Mouse (Mus musculus) lung, adult 2 months (tissue): ENCODE results near the gene Atp6v1d.

ENCODE experiments used
- CTCF ChIP-seq: fragments of 200-500 bp; IDR thresholded peaks from 2 replicates; pipeline ENCODE4 v1.5.1; 2011; ENCODE audit warnings: mild to moderate bottlenecking, low read length, control low read depth; ENCODE audit not compliant: insufficient read depth
- POLR2A ChIP-seq: fragments of 200-500 bp; IDR thresholded peaks from 2 replicates; pipeline ENCODE4 v1.6.1; 2011; ENCODE audit warnings: low read depth, mild to moderate bottlenecking, control low read depth, low read length, borderline replicate concordance; ENCODE audit errors: extremely low read depth

DNA sequence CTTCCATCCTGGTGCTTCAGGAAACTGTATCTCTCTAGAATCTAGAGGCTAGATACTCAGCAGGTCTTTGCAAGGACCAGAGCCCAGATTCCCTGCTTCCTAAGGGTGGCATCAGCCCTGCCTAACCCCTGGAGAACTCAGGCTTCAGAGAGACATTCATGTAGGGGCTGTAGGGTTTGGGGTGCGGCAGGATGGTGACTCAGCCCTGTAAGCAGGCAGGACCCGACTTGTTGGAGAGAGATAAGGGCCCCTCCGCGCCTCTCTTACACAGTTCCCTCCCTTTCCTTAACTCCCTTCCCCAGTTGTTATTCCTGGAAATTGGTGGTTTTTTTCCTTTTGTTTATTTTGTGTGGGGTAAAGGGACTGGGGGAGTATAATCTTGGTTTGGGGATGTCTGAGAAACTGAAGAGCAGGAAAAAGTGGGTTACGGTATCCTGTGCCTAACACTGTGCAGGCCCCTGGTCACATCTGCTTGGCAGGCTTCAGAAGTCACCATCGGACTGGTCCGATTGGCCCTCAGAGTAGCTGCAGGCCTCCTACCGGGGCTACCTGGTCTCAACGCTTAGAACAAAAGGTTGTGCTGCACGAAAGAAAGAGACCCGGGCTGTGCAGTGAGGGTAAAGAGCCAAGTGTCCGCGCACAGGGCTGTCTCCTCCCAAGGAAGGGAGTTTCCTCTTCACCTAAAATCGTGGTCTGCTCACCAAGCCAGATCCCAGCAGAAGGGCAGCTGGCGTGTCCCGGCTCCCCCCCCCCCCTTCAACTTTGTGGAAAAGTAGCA lies 49.4 kb upstream of the Atp6v1d start:
- TF ChIP-seq CTCF (no peak), POLR2A (no peak)
